In the genomic region with DNA sequence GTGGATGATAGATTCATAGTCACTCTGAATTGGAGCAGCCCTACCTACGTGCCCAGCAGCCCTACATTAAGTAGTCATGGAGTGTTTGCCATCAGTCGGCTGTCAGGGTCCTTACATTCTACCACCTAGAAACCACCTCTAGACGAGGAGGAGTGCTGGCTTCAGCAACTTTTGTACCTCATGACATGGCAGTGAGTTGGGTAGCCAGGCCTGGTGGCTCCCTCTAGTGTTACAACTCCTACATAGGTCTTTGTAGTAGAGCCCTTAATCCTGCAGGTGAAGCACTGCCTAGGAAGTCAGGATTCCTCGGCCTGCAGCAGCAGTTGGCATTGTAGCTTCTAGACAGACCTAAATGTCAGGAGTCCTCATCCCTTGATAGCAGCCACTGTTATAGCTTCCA, we compare ENCODE assay signal across 10 mouse cellular contexts. TPM values are rescaled to one million over a fixed set of nuclear protein-coding genes. Genes with fewer than 3 reads are reported as not detected.
DNase-seq lines count a peak whose midpoint lies in the region; ATAC-seq and TF ChIP-seq lines count a peak whose summit lies in the region.
"Had no signal": no experiment of that assay in that cellular context is flagged by ENCODE, and none has a peak within 500 bp of the region (broad histone marks: within the 10 kb centered on the region; RNA-seq: fewer than 3 reads in every experiment).

No protein-coding gene starts in this region.

- WGBS in kidney, embryonic 14.5 days: 50% methylated on average over 4 of the region's 4 CpGs
- 48% methylated on average over 4 of the region's 4 CpGs for WGBS in stomach, embryonic 16.5 days

- no peaks in the 10 kb centered on the region for H3K27me3 ChIP-seq in kidney, embryonic 14.5 days (ENCODE audit: control insufficient read depth, insufficient read depth, low read length)
- H3K27me3 ChIP-seq in G1E (ENCODE audit: insufficient read depth, low read length): no peaks in the 10 kb centered on the region
- no peaks in the 10 kb centered on the region for H3K27me3 ChIP-seq in stomach, embryonic 16.5 days (ENCODE audit: control insufficient read depth, insufficient read depth, low read length)
- H3K27me3 ChIP-seq: embryonic facial prominence, embryonic 13.5 days; lung, embryonic 15.5 days had no signal

- TF ChIP-seq CTCF in G1E (IDR thresholded peaks at IDR 0.05; ENCODE audit: low read depth, low read length): peak; percentile 48

- H3K4me2 ChIP-seq in kidney, embryonic 14.5 days (replicated peaks; ENCODE audit: low read depth, low read length): no peak overlapping the region
- no peak overlapping the region for H3K4me2 ChIP-seq in stomach, embryonic 16.5 days (ENCODE audit: low read depth, low read length)
- H3K4me2 ChIP-seq: embryonic facial prominence, embryonic 13.5 days; lung, embryonic 15.5 days had no signal

- no peaks in the 10 kb centered on the region for H3K4me1 ChIP-seq in kidney, embryonic 14.5 days (ENCODE audit: control insufficient read depth, insufficient read depth, low read length)
- no peaks in the 10 kb centered on the region for H3K4me1 ChIP-seq in G1E (ENCODE audit: insufficient read depth, low read depth, low read length)
- H3K4me1 ChIP-seq in stomach, embryonic 16.5 days (ENCODE audit: control insufficient read depth, insufficient read depth, low read length): no peaks in the 10 kb centered on the region
- H3K4me1 ChIP-seq: lung, embryonic 15.5 days had no signal

- peaks cover 38% of the 10 kb centered on the region for H3K36me3 ChIP-seq in kidney, embryonic 14.5 days (ENCODE audit: control insufficient read depth, insufficient read depth, low read length)
- peaks cover 91% of the 10 kb centered on the region for H3K36me3 ChIP-seq in G1E (replicated peaks)
- H3K36me3 ChIP-seq in stomach, embryonic 16.5 days (ENCODE audit: control insufficient read depth, insufficient read depth, low read length): no peaks in the 10 kb centered on the region

- DNase-seq in kidney, adult 11 months: peak; percentile 57
- DNase-seq in G1E (ENCODE audit: low spot score): peak; percentile 28
- peak; percentile 27 for DNase-seq in cerebellum, adult 11-12 months
- DNase-seq in gastrocnemius, adult 8-10 months (ENCODE audit: low spot score in 2 of 2): peak; percentile 17 to 35
- peak; percentile 77 for DNase-seq in kidney, postnatal 36 days
- DNase-seq in lung, postnatal 14 days: peak; percentile 58

- H3K9ac ChIP-seq in kidney, embryonic 14.5 days (ENCODE audit: low read depth, low read length): no peak overlapping the region
- no peak overlapping the region for H3K9ac ChIP-seq in stomach, embryonic 16.5 days (ENCODE audit: low read length)
- H3K9ac ChIP-seq: embryonic facial prominence, embryonic 13.5 days; lung, embryonic 15.5 days had no signal

- no peak overlapping the region for H3K27ac ChIP-seq in kidney, embryonic 14.5 days (ENCODE audit: low read depth, low read length)
- no peak overlapping the region for H3K27ac ChIP-seq in stomach, embryonic 16.5 days (ENCODE audit: low read length)
- H3K27ac ChIP-seq: embryonic facial prominence, embryonic 13.5 days; lung, embryonic 15.5 days had no signal

- no peak overlapping the region for H3K4me3 ChIP-seq in kidney, embryonic 14.5 days (ENCODE audit: low read length)
- H3K4me3 ChIP-seq in G1E (ENCODE audit: low read depth, low read length): no peak overlapping the region
- no peak overlapping the region for H3K4me3 ChIP-seq in stomach, embryonic 16.5 days (replicated peaks; ENCODE audit: low read length)
- H3K4me3 ChIP-seq: embryonic facial prominence, embryonic 13.5 days; lung, embryonic 15.5 days had no signal

- no peak for ATAC-seq in kidney, embryonic 14.5 days (ENCODE audit: low FRiP score, low TSS enrichment)
- peak; percentile 81 for ATAC-seq in G1E (ENCODE audit: extremely low read depth, insufficient number of reproducible peaks, low FRiP score, poor library complexity, severe bottlenecking)
- ATAC-seq in stomach, embryonic 16.5 days (ENCODE audit: insufficient read depth, low FRiP score): peak; percentile 37; the same call in 1 of the 2 replicates

- H3K9me3 ChIP-seq in kidney, embryonic 14.5 days (ENCODE audit: control insufficient read depth, low read length): no peaks in the 10 kb centered on the region
- no peaks in the 10 kb centered on the region for H3K9me3 ChIP-seq in G1E (replicated peaks)
- H3K9me3 ChIP-seq in stomach, embryonic 16.5 days (replicated peaks; ENCODE audit: control insufficient read depth, low read length): no peaks in the 10 kb centered on the region
- H3K9me3 ChIP-seq: embryonic facial prominence, embryonic 13.5 days; lung, embryonic 15.5 days had no signal

RNA-seq across cellular contexts. Expression of a gene that starts 44.7 kb away (rescaled TPM):
- polyA plus RNA-seq in kidney, embryonic 14.5 days (2014; fragmentation: Nextera tagmentation; extraction: Ambion mirVana): 2.1 and 4.0 TPM in 2 replicates
- total RNA-seq in G1E (2014; fragmentation: Nextera tagmentation): not detected in 2 replicates
- 0.16 TPM in 1 of 2 replicates, not detected in the other for total RNA-seq in G1E (2017)
- not detected in 2 replicates for polyA plus RNA-seq in G1E (2012)
- total RNA-seq in gastrocnemius, adult 8-10 months (2022): not detected
- 6.5 and 7.1 TPM in 2 replicates for polyA plus RNA-seq in stomach, embryonic 16.5 days (2015; fragmentation: Nextera tagmentation; extraction: Ambion mirVana)

RNA-seq across cellular contexts. Expression of a gene that starts 48.9 kb away (rescaled TPM):
- polyA plus RNA-seq in kidney, embryonic 14.5 days (2014; fragmentation: Nextera tagmentation; extraction: Ambion mirVana): 4.3 and 5.6 TPM in 2 replicates
- total RNA-seq in G1E (2014; fragmentation: Nextera tagmentation): 9.5 and 15.0 TPM in 2 replicates
- 4.8 and 6.5 TPM in 2 replicates for total RNA-seq in G1E (2017)
- 2.9 and 3.7 TPM in 2 replicates for polyA plus RNA-seq in G1E (2012)
- 1 to 10 TPM; 2.3 to 2.9 (median 2.9) TPM for total RNA-seq in gastrocnemius, adult 8-10 months (2022)
- 2.8 TPM in 2 replicates for polyA plus RNA-seq in stomach, embryonic 16.5 days (2015; fragmentation: Nextera tagmentation; extraction: Ambion mirVana)

Comparison
In these comparisons a context has a peak if more than half of its experiments do, and no peak if none do; other contexts are left out.
1. DNase-seq: peak in every context shown above with its lines; median percentile 77 in kidney, postnatal 36 days; 58 in lung, postnatal 14 days; 57 in kidney, adult 11 months; 28 in G1E; 27 in cerebellum, adult 11-12 months; 26 in gastrocnemius, adult 8-10 months.